Mouse (Mus musculus) hindbrain, embryonic 10.5 days (tissue): ENCODE data around the gene Atxn1. TPM values are rescaled to one million over a fixed set of nuclear protein-coding genes. Genes with fewer than 3 reads are reported as not detected.

Experiments
- DNase-seq: peaks from one replicate; pipeline ENCODE4 v3.0.0-alpha.2; 2017; ENCODE audit warnings: low spot score
- H3K27ac ChIP-seq: fragments of 300-500 bp; sonication (generic); 2 replicates; pipeline ENCODE4 v1.5.1; 2016; ENCODE audit warnings: mild to moderate bottlenecking, moderate library complexity
- H3K27me3 ChIP-seq: fragments of 300-500 bp; sonication (generic); 2 replicates; pipeline ENCODE4 v1.6.1; 2016; ENCODE audit warnings: mild to moderate bottlenecking; ENCODE audit not compliant: poor library complexity, insufficient read depth, severe bottlenecking
- H3K36me3 ChIP-seq: fragments of 300-500 bp; sonication (generic); 2 replicates; pipeline ENCODE4 v1.6.1; 2016; ENCODE audit warnings: mild to moderate bottlenecking, moderate library complexity
- H3K4me1 ChIP-seq: fragments of 300-500 bp; sonication (generic); replicated peaks from 2 replicates; pipeline ENCODE4 v1.6.1; 2016; ENCODE audit warnings: mild to moderate bottlenecking
- H3K4me3 ChIP-seq: fragments of 300-500 bp; sonication (generic); 2 replicates; pipeline ENCODE4 v1.5.1; 2016; ENCODE audit warnings: mild to moderate bottlenecking, moderate library complexity
- H3K9me3 ChIP-seq: fragments of 300-500 bp; sonication (generic); 2 replicates; pipeline ENCODE4 v1.6.1; 2016; ENCODE audit warnings: mild to moderate bottlenecking, moderate library complexity
- WGBS: fragments of 180-500 bp; shearing (Covaris S2); methylation state at CpG from one replicate; pipeline ENCODE4 v1.1.7; 2016; 5-methylcytosine and 5-hydroxymethylcytosine counted together
- polyA plus RNA-seq: library from polyadenylated mRNA; unstranded; fragments of >200 nt; fragmentation: Nextera tagmentation; extraction: Ambion mirVana; gene quantifications from 2 replicates; pipeline ENCODE4 v1.2.1, GENCODE M21; 2016

Atxn1 gene
- polyA plus RNA-seq, 1 experiment from 2014 or later, result 2.4 TPM

DNA sequence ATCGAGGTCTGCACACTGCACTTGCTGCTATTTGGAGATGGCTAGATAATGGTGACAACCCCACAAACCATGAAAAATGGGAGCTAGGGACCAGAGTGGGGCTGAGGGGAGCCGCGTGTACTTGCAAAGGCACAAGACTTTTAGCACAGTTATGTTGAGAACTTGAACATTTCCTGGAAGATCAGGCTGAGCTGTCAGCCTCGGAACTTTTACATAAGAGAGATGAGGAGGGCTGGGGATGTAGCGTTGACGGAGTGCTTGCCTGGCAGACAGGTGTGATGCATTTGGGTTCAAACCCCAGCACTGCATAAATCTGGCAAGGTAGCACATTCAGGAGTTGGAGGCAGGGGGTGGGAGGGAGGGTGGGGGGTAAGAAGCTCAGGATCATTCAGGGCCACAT, 346.8 kb downstream of the Atxn1 start:
- DNase-seq, result no peak
- Histone ChIP-seq H3K4me1 (peaks cover 14% of the 10 kb centered on the region; the same call in 1 of the 2 replicates), H3K36me3 (no peaks in the 10 kb centered on the region), H3K9me3 (no peaks in the 10 kb centered on the region), H3K4me3 (no peak overlapping the region), H3K27me3 (no peaks in the 10 kb centered on the region), H3K27ac (no peak overlapping the region)
- 87% methylated on average over 6 of the region's 6 CpGs for WGBS

DNA sequence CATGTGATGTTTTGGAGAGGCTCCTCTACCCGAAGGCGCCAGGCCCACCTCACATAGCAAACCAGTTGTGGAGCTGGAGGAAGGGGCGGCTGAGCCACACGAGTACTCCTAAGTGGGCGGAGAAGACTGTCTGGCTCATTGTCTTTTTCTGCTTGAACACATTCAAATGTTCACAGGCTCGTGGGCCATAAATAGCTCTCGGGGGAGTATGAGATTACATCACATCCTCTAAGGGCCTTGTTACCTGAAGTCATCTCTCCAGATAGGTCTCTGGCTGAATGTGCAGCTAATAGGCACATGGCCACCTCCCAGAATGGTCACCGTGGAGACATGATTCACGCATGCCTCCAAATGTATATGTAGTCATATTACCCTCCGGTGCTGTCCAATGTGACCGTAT, 350.0 kb downstream of the Atxn1 start:
- no peaks in the 10 kb centered on the region for H3K36me3 ChIP-seq
- no peak overlapping the region for H3K27ac ChIP-seq
- H3K27me3 ChIP-seq, result peaks cover 7% of the 10 kb centered on the region; the same call in 1 of the 2 replicates
- peaks cover 7% of the 10 kb centered on the region; the same call in 1 of the 2 replicates for H3K4me1 ChIP-seq
- WGBS, result 71% methylated on average over 11 of the region's 11 CpGs
- H3K4me3 ChIP-seq, result no peak overlapping the region
- no peaks in the 10 kb centered on the region for H3K9me3 ChIP-seq
- DNase-seq, result no peak

DNA sequence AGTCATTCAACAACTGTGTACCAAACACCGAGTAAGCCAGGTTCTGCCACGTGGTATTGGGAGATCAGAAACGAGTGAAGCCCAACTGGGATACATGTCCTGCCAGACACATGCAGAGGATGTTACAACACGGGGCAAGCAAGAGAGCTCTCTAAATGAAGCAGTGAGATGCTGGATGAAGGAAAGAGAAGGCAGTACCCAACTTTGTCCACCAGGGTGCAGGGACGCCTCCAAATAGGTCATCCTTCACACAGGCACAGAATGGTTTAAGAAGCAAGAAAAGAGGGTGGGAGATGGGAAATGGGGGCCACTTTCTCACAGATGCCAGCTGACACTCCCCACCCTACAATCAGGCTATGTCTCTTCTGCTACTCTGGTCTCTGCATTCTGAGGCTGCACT, 351.5 kb downstream of the Atxn1 start:
- 37% methylated on average over 5 of the region's 5 CpGs for WGBS
- Histone ChIP-seq H3K4me1 (peaks cover 13% of the 10 kb centered on the region; the same call in 1 of the 2 replicates), H3K27me3 (peaks cover 7% of the 10 kb centered on the region; the same call in 1 of the 2 replicates), H3K27ac (no peak overlapping the region), H3K4me3 (no peak overlapping the region), H3K9me3 (peaks cover 5% of the 10 kb centered on the region), H3K36me3 (no peaks in the 10 kb centered on the region)
- peak; percentile 36 for DNase-seq

DNA sequence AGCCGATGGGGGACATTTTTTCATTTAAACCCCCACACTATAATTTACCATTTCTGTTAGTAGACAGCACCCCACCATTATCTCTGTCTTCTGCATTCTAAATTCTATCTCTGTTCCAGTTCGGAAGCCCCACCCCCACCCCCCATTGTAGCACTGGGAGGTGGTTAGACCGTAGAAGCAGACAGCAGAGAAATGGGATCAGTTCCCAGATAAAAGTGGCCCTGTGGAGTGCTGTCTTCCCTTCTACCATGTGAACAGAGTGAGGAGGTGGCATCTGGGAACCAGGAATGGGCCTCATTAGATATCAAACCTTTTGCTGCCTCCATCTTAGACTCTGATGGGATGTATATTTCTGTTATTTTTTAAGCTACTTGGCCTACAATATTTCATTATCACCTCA, 353.3 kb downstream of the Atxn1 start:
- H3K27me3 ChIP-seq, result peaks cover 7% of the 10 kb centered on the region; the same call in 1 of the 2 replicates
- DNase-seq, result no peak
- no peak overlapping the region for H3K4me3 ChIP-seq
- no peaks in the 10 kb centered on the region for H3K36me3 ChIP-seq
- H3K9me3 ChIP-seq, result peaks cover 10% of the 10 kb centered on the region
- H3K4me1 ChIP-seq, result peaks cover 13% of the 10 kb centered on the region; the same call in 1 of the 2 replicates
- WGBS, result 77% methylated on average over 3 of the region's 3 CpGs
- no peak overlapping the region for H3K27ac ChIP-seq

DNA sequence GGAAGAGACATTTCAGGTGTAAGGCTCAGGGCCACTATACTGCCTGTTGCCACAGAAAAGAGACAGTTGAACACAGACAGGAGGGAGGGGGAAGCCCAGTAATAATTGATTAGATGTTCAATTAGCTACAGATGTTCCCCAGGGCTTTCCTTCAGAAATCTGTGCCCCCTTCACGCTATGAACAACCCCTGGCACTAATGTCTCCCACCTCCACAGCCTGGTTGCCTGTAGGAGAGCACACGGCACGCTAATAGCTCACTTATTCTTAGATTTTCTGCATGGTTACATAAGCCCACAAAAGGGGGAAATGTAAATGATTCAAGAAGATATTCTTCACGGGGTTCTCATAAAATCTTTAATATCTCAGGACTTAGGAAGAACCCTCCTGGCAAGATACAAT, 355.3 kb downstream of the Atxn1 start:
- H3K27me3 ChIP-seq, result peaks cover 7% of the 10 kb centered on the region; the same call in 1 of the 2 replicates
- 58% methylated on average over 4 of the region's 4 CpGs for WGBS

GRCm38 (mm10) chr13:45608593-45608992, 356.2 kb downstream of the Atxn1 start:
- no peak for DNase-seq
- Histone ChIP-seq H3K27me3 (peaks cover 7% of the 10 kb centered on the region; the same call in 1 of the 2 replicates), H3K27ac (no peak overlapping the region), H3K4me3 (no peak overlapping the region), H3K4me1 (0 out of 2 replicates have a peak, but pooled peaks cover 8% of the 10 kb centered on the region), H3K36me3 (no peaks in the 10 kb centered on the region), H3K9me3 (peaks cover 10% of the 10 kb centered on the region)
- WGBS, result 93% methylated on average over 5 of the region's 5 CpGs

More for the DNA sequence above, 355.3 kb downstream of the Atxn1 start:
- H3K9me3 ChIP-seq, result peaks cover 10% of the 10 kb centered on the region
- no peak overlapping the region for H3K27ac ChIP-seq
- no peaks in the 10 kb centered on the region for H3K36me3 ChIP-seq
- no peak for DNase-seq
- 0 out of 2 replicates have a peak, but pooled peaks cover 8% of the 10 kb centered on the region for H3K4me1 ChIP-seq
- no peak overlapping the region for H3K4me3 ChIP-seq

- DNase-seq, result no peak
- Histone ChIP-seq H3K27ac (no peak overlapping the region), H3K27me3 (peaks cover 7% of the 10 kb centered on the region; the same call in 1 of the 2 replicates), H3K4me1 (0 out of 2 replicates have a peak, but pooled peaks cover 8% of the 10 kb centered on the region), H3K4me3 (no peak overlapping the region), H3K36me3 (no peaks in the 10 kb centered on the region), H3K9me3 (peaks cover 10% of the 10 kb centered on the region)
- 59% methylated on average over 2 of the region's 2 CpGs for WGBS
These were observed 356.9 kb downstream of the Atxn1 start for GRCm38 (mm10) chr13:45607946-45608345.

GRCm38 (mm10) chr13:45603636-45604035, 361.2 kb downstream of the Atxn1 start:
- Histone ChIP-seq H3K4me3 (no peak overlapping the region), H3K27ac (no peak overlapping the region), H3K4me1 (no peaks in the 10 kb centered on the region), H3K9me3 (peaks cover 7% of the 10 kb centered on the region), H3K27me3 (no peaks in the 10 kb centered on the region), H3K36me3 (no peaks in the 10 kb centered on the region)
- no peak for DNase-seq
- WGBS, result 87% methylated on average over 6 of the region's 6 CpGs

DNA sequence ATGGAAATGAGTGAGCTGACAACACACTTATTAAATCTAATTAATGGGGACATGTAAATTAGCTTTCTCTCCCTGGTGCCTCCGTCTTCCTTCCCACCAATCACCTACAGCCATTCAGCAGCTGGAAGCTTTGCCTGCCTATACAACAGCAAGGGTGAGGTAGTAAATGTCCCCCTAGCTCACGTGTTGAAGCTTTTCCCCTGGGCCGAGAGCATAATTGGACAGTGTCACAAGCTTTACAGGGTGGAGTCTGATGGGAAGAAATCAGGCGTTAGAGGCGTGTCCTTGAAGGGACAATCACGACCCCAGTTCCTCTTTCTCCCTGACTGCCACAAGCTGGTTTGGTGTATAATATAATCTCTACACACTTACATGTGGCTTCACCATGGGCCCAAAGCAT, 364.4 kb downstream of the Atxn1 start:
- Histone ChIP-seq H3K27ac (no peak overlapping the region), H3K36me3 (no peaks in the 10 kb centered on the region), H3K4me1 (peaks cover 4% of the 10 kb centered on the region), H3K4me3 (no peak overlapping the region), H3K27me3 (no peaks in the 10 kb centered on the region), H3K9me3 (no peaks in the 10 kb centered on the region)
- DNase-seq, result no peak
- WGBS, result 73% methylated on average over 6 of the region's 6 CpGs

GRCm38 (mm10) chr13:45599831-45600230, 365.0 kb downstream of the Atxn1 start:
- H3K4me1 ChIP-seq, result peaks cover 8% of the 10 kb centered on the region
- H3K9me3 ChIP-seq, result no peaks in the 10 kb centered on the region
- no peak overlapping the region for H3K4me3 ChIP-seq
- no peak overlapping the region for H3K27ac ChIP-seq
- no peaks in the 10 kb centered on the region for H3K36me3 ChIP-seq
- WGBS, result 91% methylated on average over 2 of the region's 2 CpGs
- no peak for DNase-seq
- H3K27me3 ChIP-seq, result no peaks in the 10 kb centered on the region

DNA sequence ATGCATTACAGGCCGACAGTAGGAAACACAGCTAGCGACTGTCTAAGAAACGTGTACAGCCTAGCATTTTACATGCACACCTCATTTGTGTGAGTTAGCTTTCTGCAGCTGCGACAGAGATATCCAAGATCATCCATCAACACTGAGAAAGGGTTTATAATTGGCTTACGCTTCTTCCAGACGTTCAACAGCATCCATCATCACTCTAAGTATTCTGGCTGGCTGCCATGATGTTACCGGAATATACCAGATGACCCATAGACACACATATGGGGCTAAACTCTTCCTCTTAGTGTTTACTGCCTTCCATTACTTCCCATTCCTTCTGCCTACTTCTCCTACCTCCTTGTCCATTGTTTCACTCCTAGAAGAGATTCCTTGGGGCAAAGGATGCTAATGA, 369.4 kb downstream of the Atxn1 start:
- DNase-seq, result no peak
- Histone ChIP-seq H3K36me3 (no peaks in the 10 kb centered on the region), H3K4me3 (no peak overlapping the region), H3K27me3 (no peaks in the 10 kb centered on the region), H3K9me3 (no peaks in the 10 kb centered on the region), H3K4me1 (peaks cover 8% of the 10 kb centered on the region), H3K27ac (peak overlapping the region; percentile 29)
- WGBS, result 83% methylated on average over 7 of the region's 7 CpGs

DNA sequence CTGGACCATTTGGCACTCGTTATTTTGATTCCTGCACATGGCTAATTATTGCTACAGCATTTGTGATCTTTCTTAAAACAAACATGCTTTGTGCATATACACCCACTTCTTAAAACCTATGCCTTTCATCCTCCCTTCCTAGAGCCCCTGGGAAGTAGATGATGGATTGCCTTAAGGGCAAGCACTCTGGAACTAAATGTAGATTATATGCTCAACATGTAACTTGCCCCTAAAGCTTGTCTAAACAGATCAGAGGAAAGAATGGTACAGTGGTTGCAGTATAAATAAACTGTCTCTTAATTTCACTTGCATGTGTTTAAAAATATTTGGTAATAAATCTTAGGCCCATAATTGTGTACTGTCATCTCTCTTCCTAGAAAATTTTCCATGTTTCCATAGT, 370.9 kb downstream of the Atxn1 start:
- DNase-seq, result no peak
- H3K9me3 ChIP-seq, result no peaks in the 10 kb centered on the region
- H3K36me3 ChIP-seq, result no peaks in the 10 kb centered on the region
- H3K4me3 ChIP-seq, result no peak overlapping the region
- 89% methylated on average over 1 of the region's 1 CpGs for WGBS
- peaks cover 8% of the 10 kb centered on the region for H3K4me1 ChIP-seq
- no peak overlapping the region for H3K27ac ChIP-seq
- H3K27me3 ChIP-seq, result no peaks in the 10 kb centered on the region

- DNase-seq, result no peak
These were observed 373.9 kb downstream of the Atxn1 start for GRCm38 (mm10) chr13:45590898-45591297.

GRCm38 (mm10) chr13:45583061-45583460, 381.7 kb downstream of the Atxn1 start:
- no peak for DNase-seq
- H3K36me3 ChIP-seq, result no peaks in the 10 kb centered on the region
- H3K4me3 ChIP-seq, result no peak overlapping the region
- WGBS, result 88% methylated on average over 5 of the region's 5 CpGs
- no peaks in the 10 kb centered on the region for H3K27me3 ChIP-seq
- peaks cover 4% of the 10 kb centered on the region; the same call in 1 of the 2 replicates for H3K4me1 ChIP-seq
- H3K9me3 ChIP-seq, result no peaks in the 10 kb centered on the region
- H3K27ac ChIP-seq, result no peak overlapping the region

More at GRCm38 (mm10) chr13:45590898-45591297, 373.9 kb downstream of the Atxn1 start:
- H3K4me3 ChIP-seq, result no peak overlapping the region
- H3K27me3 ChIP-seq, result no peaks in the 10 kb centered on the region
- H3K27ac ChIP-seq, result no peak overlapping the region
- no peaks in the 10 kb centered on the region for H3K36me3 ChIP-seq
- no peaks in the 10 kb centered on the region for H3K9me3 ChIP-seq
- peaks cover 8% of the 10 kb centered on the region for H3K4me1 ChIP-seq
